Mouse (Mus musculus) heart, embryonic 16.5 days (tissue): ENCODE results near the gene Slc12a4. TPM values are rescaled to one million over a fixed set of nuclear protein-coding genes. Genes with fewer than 3 reads are reported as not detected.
A peak's percentile ranks its signal among the peaks of the same experiment; 100 is the strongest.
"Not testable (repeated sequence)": the region's sequence is repeated elsewhere in the genome, so short reads cannot be mapped to it uniquely, and the experiment has no call there.

Experiments
- ATAC-seq: fragments of 200-750 bp; cut with Nextera tagmentation; replicated peaks from 2 replicates; pipeline ENCODE4 v1.8.0; 2017; ENCODE audit warnings: moderate number of reproducible peaks; ENCODE audit not compliant: insufficient read depth, low FRiP score; ENCODE audit errors: extremely low read depth
- H3K27ac ChIP-seq: fragments of 300-500 bp; sonication (generic); 2 replicates; pipeline ENCODE4 v1.5.1; 2014; ENCODE audit warnings: mild to moderate bottlenecking, low read length, control low read depth, moderate library complexity
- H3K27me3 ChIP-seq: fragments of 300-500 bp; sonication (generic); 2 replicates; pipeline ENCODE4 v1.6.1; 2014; ENCODE audit warnings: low read length, mixed read lengths; ENCODE audit not compliant: control insufficient read depth, insufficient read depth
- H3K36me3 ChIP-seq: fragments of 300-500 bp; sonication (generic); 2 replicates; pipeline ENCODE4 v1.6.1; 2014; ENCODE audit not compliant: control insufficient read depth, insufficient read depth
- H3K4me1 ChIP-seq: fragments of 300-500 bp; sonication (generic); 2 replicates; pipeline ENCODE4 v1.6.1; 2014; ENCODE audit warnings: low read length, mixed read lengths; ENCODE audit not compliant: control insufficient read depth, insufficient read depth
- H3K4me2 ChIP-seq: fragments of 300-500 bp; sonication (generic); 2 replicates; pipeline ENCODE4 v1.6.1; 2014; ENCODE audit warnings: low read depth, mild to moderate bottlenecking, control low read depth, low read length
- H3K4me3 ChIP-seq: fragments of 300-500 bp; sonication (generic); 2 replicates; pipeline ENCODE4 v1.5.1; 2014; ENCODE audit warnings: mild to moderate bottlenecking, control low read depth, low read length
- H3K9ac ChIP-seq: fragments of 300-500 bp; sonication (generic); 2 replicates; pipeline ENCODE4 v1.6.1; 2014; ENCODE audit warnings: low read length, control low read depth
- H3K9me3 ChIP-seq: fragments of 300-500 bp; sonication (generic); replicated peaks from 2 replicates; pipeline ENCODE4 v1.6.1; 2016; ENCODE audit warnings: low read length; ENCODE audit not compliant: control insufficient read depth
- WGBS: fragments of 180-500 bp; shearing (Covaris S2); extraction: QIAGEN DNeasy Blood & Tissue Kit; methylation state at CpG from one replicate; pipeline ENCODE4 v1.1.7; 2014; 5-methylcytosine and 5-hydroxymethylcytosine counted together
- polyA plus RNA-seq: library from polyadenylated mRNA; unstranded; fragments of >200 nt; fragmentation: Nextera tagmentation; extraction: Ambion mirVana; gene quantifications from 2 replicates; pipeline ENCODE4 v1.2.1, GENCODE M21; 2015

The Slc12a4 gene
- polyA plus RNA-seq = 38.5 and 43.1 TPM in 2 replicates

- Histone ChIP-seq H3K4me2 (peak within 1 kb of the TSS; percentile 70), H3K9ac (peak within 1 kb of the TSS; percentile 96), H3K4me1 (peaks cover 48% of the 10 kb centered on the region), H3K27ac (peak within 1 kb of the TSS; percentile 93), H3K27me3 (no peaks in the 10 kb centered on the region), H3K36me3 (no peaks in the 10 kb centered on the region), H3K4me3 (peak within 1 kb of the TSS; percentile 86), H3K9me3 (no peaks in the 10 kb centered on the region)
- peak; percentile 91 for ATAC-seq
- under 1% methylated on average over 47 of the region's 47 CpGs for WGBS
Observed at GRCm38 (mm10) chr8:105965905-105966341, at the start of gene Slc12a4. Slc12a4 (minus strand) TSS chr8:105966097.

- H3K36me3 ChIP-seq, H3K9ac ChIP-seq, H3K27me3 ChIP-seq, ATAC-seq, H3K9me3 ChIP-seq, H3K27ac ChIP-seq: not testable (repeated sequence)
- Histone ChIP-seq H3K4me2 (peak overlapping the region; percentile 99), H3K4me3 (peak overlapping the region; percentile 93), H3K4me1 (peaks cover 14% of the 10 kb centered on the region)
- 75% methylated on average over 8 of the region's 8 CpGs for WGBS
Observed at GRCm38 (mm10) chr8:106012203-106012602, 46.3 kb upstream of the Slc12a4 start.

GRCm38 (mm10) chr8:106011643-106011986 lies 45.7 kb upstream of the Slc12a4 start, which contains the start of gene Ddx28:
Ddx28 (minus strand) TSS chr8:106011882.
- H3K27me3 ChIP-seq = no peaks in the 10 kb centered on the region
- ATAC-seq = no peak
- under 1% methylated on average over 6 of the region's 6 CpGs for WGBS

GRCm38 (mm10) chr8:106010748-106011642 lies 45.1 kb upstream of the Slc12a4 start:
- 2% methylated on average over 70 of the region's 74 CpGs for WGBS
- Histone ChIP-seq H3K36me3 (no peaks in the 10 kb centered on the region), H3K9me3 (no peaks in the 10 kb centered on the region), H3K9ac (peak overlapping the region; percentile 94), H3K27me3 (no peaks in the 10 kb centered on the region), H3K27ac (peak overlapping the region; percentile 66; the same call in 1 of the 2 replicates), H3K4me2 (peak overlapping the region; percentile 99), H3K4me1 (peaks cover 14% of the 10 kb centered on the region), H3K4me3 (peak overlapping the region; percentile 93)
- ATAC-seq = peak; percentile 88

More at GRCm38 (mm10) chr8:106011643-106011986, 45.7 kb upstream of the Slc12a4 start, which contains the start of gene Ddx28:
- H3K4me1 ChIP-seq = peaks cover 14% of the 10 kb centered on the region
- H3K4me2 ChIP-seq = peak within 1 kb of the TSS; percentile 99
- no peaks in the 10 kb centered on the region for H3K9me3 ChIP-seq
- H3K27ac ChIP-seq = peak within 1 kb of the TSS; percentile 66; the same call in 1 of the 2 replicates
- H3K4me3 ChIP-seq = peak within 1 kb of the TSS; percentile 93
- peak within 1 kb of the TSS; percentile 94 for H3K9ac ChIP-seq
- no peaks in the 10 kb centered on the region for H3K36me3 ChIP-seq

- not testable (repeated sequence) for H3K4me2 ChIP-seq, H3K4me3 ChIP-seq, ATAC-seq, H3K27ac ChIP-seq, H3K27me3 ChIP-seq, H3K9ac ChIP-seq, H3K36me3 ChIP-seq, H3K9me3 ChIP-seq
- peaks cover 14% of the 10 kb centered on the region for H3K4me1 ChIP-seq
- WGBS = 58% methylated on average over 3 of the region's 3 CpGs
Observed at GRCm38 (mm10) chr8:106007891-106008290, 42.0 kb upstream of the Slc12a4 start.

- Histone ChIP-seq H3K4me2 (no peak overlapping the region), H3K4me1 (peaks cover 14% of the 10 kb centered on the region), H3K27ac (no peak overlapping the region), H3K36me3 (no peaks in the 10 kb centered on the region), H3K9ac (no peak overlapping the region), H3K27me3 (no peaks in the 10 kb centered on the region), H3K9me3 (no peaks in the 10 kb centered on the region), H3K4me3 (no peak overlapping the region)
- ATAC-seq = no peak
- 64% methylated on average over 3 of the region's 3 CpGs for WGBS
Observed at GRCm38 (mm10) chr8:106007135-106007534, 41.2 kb upstream of the Slc12a4 start.

GRCm38 (mm10) chr8:106006413-106006812 lies 40.5 kb upstream of the Slc12a4 start:
- no peak overlapping the region for H3K9ac ChIP-seq
- H3K27ac ChIP-seq = no peak overlapping the region
- H3K4me3 ChIP-seq = no peak overlapping the region
- no peak overlapping the region for H3K4me2 ChIP-seq
- ATAC-seq = no peak
- H3K4me1 ChIP-seq = peaks cover 9% of the 10 kb centered on the region
- 83% methylated on average over 4 of the region's 4 CpGs for WGBS
- H3K36me3 ChIP-seq = no peaks in the 10 kb centered on the region
- H3K9me3 ChIP-seq = no peaks in the 10 kb centered on the region
- no peaks in the 10 kb centered on the region for H3K27me3 ChIP-seq

GRCm38 (mm10) chr8:106005875-106006274 lies 40.0 kb upstream of the Slc12a4 start, which contains the start of gene Dpep2nb:
Dpep2nb (minus strand) TSS chr8:106005975.
- peaks cover 9% of the 10 kb centered on the region for H3K4me1 ChIP-seq
- no peak within 1 kb of the TSS for H3K4me2 ChIP-seq
- no peak within 1 kb of the TSS for H3K9ac ChIP-seq
- H3K27me3 ChIP-seq = no peaks in the 10 kb centered on the region
- H3K4me3 ChIP-seq = no peak within 1 kb of the TSS
- H3K36me3 ChIP-seq = no peaks in the 10 kb centered on the region
- no peak within 1 kb of the TSS for H3K27ac ChIP-seq
- no peaks in the 10 kb centered on the region for H3K9me3 ChIP-seq
- whole genome bisulfite sequencing = 73% methylated on average over 4 of the region's 4 CpGs
- ATAC-seq = no peak
